Mouse (Mus musculus) CH12.LX (cell line): Measurements from ENCODE around the gene Mctp1. TPM values are rescaled to one million over a fixed set of nuclear protein-coding genes. Genes with fewer than 3 reads are reported as not detected.

Experiments
- DNase-seq: peaks from one replicate; pipeline ENCODE4 v3.0.0-alpha.2; 2013; ENCODE audit errors: extremely low read depth
- H3K27ac ChIP-seq: 2 replicates; pipeline ENCODE4 v1.5.1; 2012; ENCODE audit warnings: low read depth, mild to moderate bottlenecking, control low read depth, moderate library complexity; ENCODE audit not compliant: insufficient read depth
- H3K27me3 ChIP-seq: replicated peaks from 2 replicates; pipeline ENCODE3; 2012; ENCODE audit warnings: inconsistent platforms
- H3K36me3 ChIP-seq, 2 experiments: replicated peaks in 1 of 2; 2 replicates each; pipeline versions ENCODE3 to v1.6.1; 2012; ENCODE audit warnings: inconsistent platforms in 1 of 2, low read length in 1 of 2, mild to moderate bottlenecking in 1 of 2, mixed read lengths in 1 of 2, moderate library complexity in 1 of 2; ENCODE audit not compliant: control insufficient read depth in 1 of 2, insufficient read depth in 1 of 2
- H3K4me1 ChIP-seq, 2 experiments: 2 replicates each; pipeline ENCODE4 v1.6.1; 2012; ENCODE audit warnings: inconsistent platforms in 1 of 2, moderate library complexity in 1 of 2; ENCODE audit not compliant: insufficient read depth in 2 of 2, control insufficient read depth in 1 of 2
- H3K4me2 ChIP-seq: 2 replicates; pipeline ENCODE4 v1.6.1; 2012; ENCODE audit warnings: low read depth, mild to moderate bottlenecking, control low read depth; ENCODE audit not compliant: poor library complexity, insufficient read depth, severe bottlenecking
- H3K4me3 ChIP-seq, 3 experiments: fragments of 150-350 bp in 1 of 3; sonication (generic) in 1 of 3; replicated peaks in 1 of 3; 2 replicates each; pipeline versions ENCODE3 to v1.5.1; 2011 to 2012; ENCODE audit warnings: low read depth in 2 of 3, low read length in 2 of 3, mild to moderate bottlenecking in 2 of 3, moderate library complexity in 2 of 3, control low read depth in 1 of 3, improper control_type of control experiment in 1 of 3, inconsistent platforms in 1 of 3, mixed read lengths in 1 of 3; ENCODE audit not compliant: poor library complexity in 1 of 3
- H3K79me2 ChIP-seq: replicated peaks from 2 replicates; pipeline ENCODE4 v1.6.1; 2012; ENCODE audit warnings: mild to moderate bottlenecking, moderate library complexity; ENCODE audit not compliant: control insufficient read depth, poor library complexity, insufficient read depth, severe bottlenecking; ENCODE audit errors: extremely low read depth
- H3K9ac ChIP-seq: 2 replicates; pipeline ENCODE4 v1.6.1; 2012; ENCODE audit warnings: low read depth, mild to moderate bottlenecking, control low read depth, moderate library complexity; ENCODE audit not compliant: insufficient read depth
- H3K9me3 ChIP-seq: replicated peaks from 2 replicates; pipeline ENCODE3; 2012; ENCODE audit warnings: low read length, inconsistent platforms, mixed read lengths
- BHLHE40 ChIP-seq: IDR thresholded peaks from 2 replicates; pipeline ENCODE4 v1.6.1; 2011; ENCODE audit warnings: mild to moderate bottlenecking, low read depth, low read length, improper control_type of control experiment
- CHD2 ChIP-seq: IDR thresholded peaks from 2 replicates; pipeline ENCODE4 v1.6.1; 2011; ENCODE audit warnings: low read length, improper control_type of control experiment
- CTCF ChIP-seq, 2 experiments: IDR thresholded peaks in 1 of 2; conservative IDR thresholded peaks in 1 of 2; 2 replicates each; pipeline ENCODE4 v1.5.1; 2011 to 2012; ENCODE audit warnings: low read depth in 2 of 2, low read length in 2 of 2, improper control_type of control experiment in 1 of 2, inconsistent platforms in 1 of 2, mild to moderate bottlenecking in 1 of 2, moderate library complexity in 1 of 2
- ELF1 ChIP-seq: IDR thresholded peaks from 2 replicates; pipeline ENCODE4 v1.6.1; 2014; ENCODE audit warnings: low read depth, mild to moderate bottlenecking, inconsistent platforms, low read length, improper control_type of control experiment
- EP300 ChIP-seq: IDR thresholded peaks from 2 replicates; pipeline ENCODE4 v1.6.1; 2011; ENCODE audit warnings: low read length, improper control_type of control experiment
- ETS1 ChIP-seq: conservative IDR thresholded peaks from 2 replicates; pipeline ENCODE4 v1.6.1; 2012; ENCODE audit warnings: low read depth, mild to moderate bottlenecking, inconsistent platforms, low read length, improper control_type of control experiment, moderate library complexity
- GABPA ChIP-seq: IDR thresholded peaks from 2 replicates; pipeline ENCODE4 v1.6.1; 2012; ENCODE audit warnings: low read depth, low read length, improper control_type of control experiment, inconsistent platforms; ENCODE audit not compliant: insufficient replicate concordance
- HCFC1 ChIP-seq: IDR thresholded peaks from 2 replicates; pipeline ENCODE4 v1.6.1; 2012; ENCODE audit warnings: low read depth, mild to moderate bottlenecking, inconsistent platforms, low read length, improper control_type of control experiment
- IRF4 ChIP-seq: IDR thresholded peaks from 2 replicates; pipeline ENCODE4 v1.6.1; 2014; ENCODE audit warnings: low read depth, mild to moderate bottlenecking, inconsistent platforms, low read length, improper control_type of control experiment
- JUND ChIP-seq: conservative IDR thresholded peaks from 2 replicates; pipeline ENCODE4 v1.6.1; 2011; ENCODE audit warnings: low read depth, low read length, improper control_type of control experiment
- KAT2A ChIP-seq: IDR thresholded peaks from 2 replicates; pipeline ENCODE4 v1.6.1; 2012; ENCODE audit warnings: low read length, improper control_type of control experiment, inconsistent platforms; ENCODE audit not compliant: insufficient replicate concordance
- MAFK ChIP-seq: IDR thresholded peaks from 2 replicates; pipeline ENCODE4 v1.6.1; 2011; ENCODE audit warnings: low read length, improper control_type of control experiment; ENCODE audit not compliant: insufficient replicate concordance
- MAX ChIP-seq: IDR thresholded peaks from 2 replicates; pipeline ENCODE4 v1.6.1; 2011; ENCODE audit warnings: low read length, improper control_type of control experiment
- NELFE ChIP-seq: IDR thresholded peaks from 2 replicates; pipeline ENCODE4 v1.6.1; 2011; ENCODE audit warnings: low read depth, low read length, improper control_type of control experiment
- NRF1 ChIP-seq: IDR thresholded peaks from 2 replicates; pipeline ENCODE4 v1.6.1; 2014; ENCODE audit warnings: low read depth, mild to moderate bottlenecking, inconsistent platforms, low read length, improper control_type of control experiment, moderate library complexity
- POLR2A ChIP-seq: IDR thresholded peaks from 2 replicates; pipeline ENCODE4 v1.6.1; 2011; ENCODE audit warnings: low read depth, mild to moderate bottlenecking, improper control_type of control experiment, low read length
- POLR2AphosphoS2 ChIP-seq: IDR thresholded peaks from 2 replicates; pipeline ENCODE4 v1.6.1; 2011; ENCODE audit warnings: low read depth, low read length, improper control_type of control experiment
- RCOR1 ChIP-seq: conservative IDR thresholded peaks from 2 replicates; pipeline ENCODE4 v1.6.1; 2012; ENCODE audit warnings: low read depth, mild to moderate bottlenecking, inconsistent platforms, low read length, improper control_type of control experiment
- SIN3A ChIP-seq: IDR thresholded peaks from 2 replicates; pipeline ENCODE4 v1.6.1; 2012; ENCODE audit warnings: low read length, improper control_type of control experiment, inconsistent platforms
- SMC3 ChIP-seq: IDR thresholded peaks from 2 replicates; pipeline ENCODE4 v1.6.1; 2011; ENCODE audit warnings: low read depth, low read length, improper control_type of control experiment
- UBTF ChIP-seq: IDR thresholded peaks from 2 replicates; pipeline ENCODE4 v1.6.1; 2012; ENCODE audit warnings: low read depth, mild to moderate bottlenecking, inconsistent platforms, low read length, improper control_type of control experiment, moderate library complexity
- USF1 ChIP-seq: IDR thresholded peaks from 2 replicates; pipeline ENCODE4 v1.6.1; 2014; ENCODE audit warnings: low read depth, mild to moderate bottlenecking, inconsistent platforms, low read length, improper control_type of control experiment
- USF2 ChIP-seq: conservative IDR thresholded peaks from 2 replicates; pipeline ENCODE4 v1.6.1; 2011; ENCODE audit warnings: low read depth, low read length, improper control_type of control experiment
- dilution Hi-C: fragments of 300-500 bp; cut with MboI; formaldehyde crosslinking; loops from 2 replicates; pipeline ENCODE4 v1.14.3; 2020; ENCODE audit warnings: low sequenced_read_pairs; ENCODE audit not compliant: extremely low pct_unique_long_range_greater_than_20kb, extremely low pct_ligation_motif_present
- in situ Hi-C: fragments of 300-500 bp; cut with MboI; formaldehyde crosslinking; loops from 3 replicates; pipeline ENCODE4 v1.14.3; 2019; ENCODE audit warnings: low sequenced_read_pairs, low pct_ligation_motif_present, low pct_unique_long_range_greater_than_20kb, mixed read lengths
- polyA plus RNA-seq: library from polyadenylated mRNA; unstranded; fragments of >175 nt; gene quantifications from 2 replicates; pipeline ENCODE4 v1.2.1, GENCODE M21; 2012; ENCODE audit warnings: low read depth; ENCODE audit not compliant: insufficient read length
- total RNA-seq, 2 experiments: library from RNA; depleted of rRNA; stranded (reverse); fragments of 300-350 nt in 1 of 2; fragments of >200 nt in 1 of 2; gene quantifications; 2 replicates each; pipeline ENCODE4 v1.2.3; 2012 to 2014

The Mctp1 gene
- total and polyA plus RNA-seq, 3 experiments = 3.0 to 5.3 (median 3.7) TPM

DNA sequence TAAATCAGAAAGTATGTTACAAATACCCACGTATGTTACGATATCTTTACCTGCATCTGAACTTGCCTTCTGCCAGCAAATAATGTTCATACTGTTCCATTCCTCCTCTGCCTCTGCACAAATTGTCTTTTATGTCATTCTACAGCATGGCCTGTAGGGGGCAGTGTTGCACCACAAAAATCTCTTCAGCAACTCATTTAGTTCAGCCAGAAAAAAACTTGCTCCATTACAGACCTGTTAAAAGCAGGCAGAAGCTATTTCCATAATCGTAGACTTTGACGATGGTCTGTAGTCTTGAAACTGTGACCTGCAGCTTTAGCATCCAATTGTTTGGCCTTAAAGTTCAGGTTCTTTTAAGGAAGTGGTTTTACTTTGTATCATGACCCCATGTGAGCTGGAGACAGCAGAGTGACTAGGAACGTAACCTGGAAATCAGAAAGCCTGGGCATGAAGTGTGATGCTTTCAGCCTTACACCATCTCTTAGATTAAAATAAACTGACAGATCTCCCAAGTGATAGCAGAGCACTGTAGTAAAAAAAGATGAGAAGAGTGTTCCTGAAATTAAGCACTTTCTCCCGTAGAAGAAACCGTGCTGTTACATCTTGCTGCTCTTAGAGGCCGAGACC, 460.4 kb downstream of the Mctp1 start (continued):
- TF ChIP-seq ELF1 (no peak), GABPA (no peak), USF2 (no peak)

- TF ChIP-seq EP300 (0 out of 2 replicates have a peak, but pooled peaks have one; percentile 19), CHD2 (no peak)
- Histone ChIP-seq H3K27me3 (no peaks in the 10 kb centered on the region), H3K4me1 (peaks cover 0 to 7% of the 10 kb centered on the region in 2 experiments; a peak in 1 of 4 replicates), H3K9ac (no peak overlapping the region), H3K79me2 (no peaks in the 10 kb centered on the region), H3K9me3 (no peaks in the 10 kb centered on the region), H3K36me3 (no peaks in the 10 kb centered on the region), H3K27ac (no peak overlapping the region), H3K4me2 (peak overlapping the region; percentile 26; the same call in 1 of the 2 replicates), H3K4me3 (no peak overlapping the region)
- dilution Hi-C loops = no loop called here
- DNase-seq = no peak
- in situ Hi-C loops = no loop called here
Observed at GRCm38 (mm10) chr13:76850412-76851054, 466.2 kb downstream of the Mctp1 start.

GRCm38 (mm10) chr13:76854306-76854705, 470.0 kb downstream of the Mctp1 start:
- H3K9ac ChIP-seq = no peak overlapping the region
- no peak overlapping the region for H3K4me2 ChIP-seq
- H3K27ac ChIP-seq = no peak overlapping the region
- dilution Hi-C loops (no loop called here), in situ Hi-C loops (no loop called here)
- no peaks in the 10 kb centered on the region for H3K36me3 ChIP-seq
- no peaks in the 10 kb centered on the region for H3K9me3 ChIP-seq
- no peaks in the 10 kb centered on the region for H3K27me3 ChIP-seq
- no peaks in the 10 kb centered on the region for H3K79me2 ChIP-seq
- DNase-seq = no peak
- TF ChIP-seq MAX (no peak), IRF4 (no peak), NRF1 (no peak), MAFK (no peak), SIN3A (no peak), ETS1 (no peak), NELFE (no peak), CTCF (conservative IDR thresholded peaks at IDR 0.05 in 1 of 2, IDR thresholded peaks at IDR 0.05 in 1 of 2; ENCODE audit: low read depth in 2 of 2, low read length in 2 of 2) (no peak), JUND (no peak), KAT2A (no peak), POLR2A (no peak), POLR2AphosphoS2 (no peak), BHLHE40 (no peak), SMC3 (no peak), UBTF (no peak), HCFC1 (no peak), EP300 (no peak), RCOR1 (no peak), USF1 (no peak)
- H3K4me3 ChIP-seq = no peak overlapping the region
- peaks cover 0 to 7% of the 10 kb centered on the region in 2 experiments; a peak in 1 of 4 replicates for H3K4me1 ChIP-seq
